Mouse (Mus musculus): Measurements from ENCODE around the gene Syne2. TPM values are rescaled to one million over a fixed set of nuclear protein-coding genes. Genes with fewer than 3 reads are reported as not detected.
A peak's percentile ranks its signal among the peaks of the same experiment; 100 is the strongest.
"Not testable (repeated sequence)": the region's sequence is repeated elsewhere in the genome, so short reads cannot be mapped to it uniquely, and the experiment has no call there.

Gene Syne2
- polyA plus RNA-seq, 1 experiment from 2014 or later = 42.6 TPM

DNA sequence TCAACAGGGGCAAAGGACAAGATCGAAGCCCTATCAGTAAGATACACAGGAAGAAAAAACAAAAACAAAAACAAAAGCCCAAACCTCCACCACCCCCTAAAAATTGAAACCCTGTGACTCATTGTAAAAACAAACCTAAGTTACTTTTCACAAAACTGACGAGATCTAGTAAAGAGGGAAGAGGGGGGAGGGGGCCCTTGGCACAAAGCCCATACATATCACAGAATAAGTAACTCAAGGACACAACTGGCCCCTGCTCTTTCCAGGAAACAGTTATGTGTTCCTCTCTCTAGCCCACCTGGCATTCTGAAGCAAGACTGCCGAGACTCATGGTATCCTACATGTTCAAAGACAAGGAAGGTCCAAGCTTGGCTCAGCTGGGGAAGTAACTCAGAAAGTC is 310.4 kb downstream of the Syne2 start:
- Histone ChIP-seq H3K9me3 (ENCODE audit: control insufficient read depth, low read length) (no peaks in the 10 kb centered on the region), H3K4me1 (ENCODE audit: control insufficient read depth, insufficient read depth, low read depth, low read length) (no peaks in the 10 kb centered on the region), H3K4me3 (ENCODE audit: low read length) (no peak overlapping the region), H3K36me3 (ENCODE audit: control insufficient read depth, insufficient read depth, low read length) (no peaks in the 10 kb centered on the region), H3K27ac (ENCODE audit: low read depth, low read length) (no peak overlapping the region), H3K9ac (ENCODE audit: low read depth, low read length) (no peak overlapping the region), H3K4me2 (ENCODE audit: low read length) (no peak overlapping the region), H3K27me3 (replicated peaks; ENCODE audit: control insufficient read depth, insufficient read depth, low read length) (no peaks in the 10 kb centered on the region)
- WGBS = 77% methylated on average over 3 of the region's 3 CpGs
- ATAC-seq = no peak

DNA sequence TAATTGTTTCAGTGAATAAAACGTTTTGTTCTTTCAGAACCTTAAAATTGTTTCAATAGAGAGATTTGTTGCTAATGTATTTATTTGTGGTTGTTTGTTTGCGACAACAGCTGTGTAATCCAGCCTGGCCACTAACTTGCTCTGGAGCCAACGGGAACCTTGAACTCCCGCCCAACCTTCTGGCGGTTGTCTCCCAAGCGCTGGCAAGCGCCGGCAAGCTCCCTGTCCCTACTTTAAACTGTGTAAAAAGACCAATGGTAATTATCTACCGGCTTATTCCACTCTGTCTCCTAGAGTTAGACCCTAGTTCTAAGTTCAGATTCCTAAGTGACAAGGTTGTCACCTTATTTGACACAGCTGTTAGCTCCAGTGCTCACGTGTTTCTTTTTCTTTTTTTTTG is 310.9 kb downstream of the Syne2 start:
- H3K4me2 ChIP-seq (ENCODE audit: low read length) = no peak overlapping the region
- no peak overlapping the region for H3K9ac ChIP-seq (ENCODE audit: low read depth, low read length)
- no peak for ATAC-seq
- H3K4me3 ChIP-seq (ENCODE audit: low read length) = no peak overlapping the region
- H3K27ac ChIP-seq (ENCODE audit: low read depth, low read length) = no peak overlapping the region
- H3K9me3 ChIP-seq (ENCODE audit: control insufficient read depth, low read length) = no peaks in the 10 kb centered on the region
- H3K27me3 ChIP-seq (replicated peaks; ENCODE audit: control insufficient read depth, insufficient read depth, low read length) = no peaks in the 10 kb centered on the region
- no peaks in the 10 kb centered on the region for H3K4me1 ChIP-seq (ENCODE audit: control insufficient read depth, insufficient read depth, low read depth, low read length)
- WGBS = 86% methylated on average over 10 of the region's 10 CpGs
- H3K36me3 ChIP-seq (ENCODE audit: control insufficient read depth, insufficient read depth, low read length) = no peaks in the 10 kb centered on the region

DNA sequence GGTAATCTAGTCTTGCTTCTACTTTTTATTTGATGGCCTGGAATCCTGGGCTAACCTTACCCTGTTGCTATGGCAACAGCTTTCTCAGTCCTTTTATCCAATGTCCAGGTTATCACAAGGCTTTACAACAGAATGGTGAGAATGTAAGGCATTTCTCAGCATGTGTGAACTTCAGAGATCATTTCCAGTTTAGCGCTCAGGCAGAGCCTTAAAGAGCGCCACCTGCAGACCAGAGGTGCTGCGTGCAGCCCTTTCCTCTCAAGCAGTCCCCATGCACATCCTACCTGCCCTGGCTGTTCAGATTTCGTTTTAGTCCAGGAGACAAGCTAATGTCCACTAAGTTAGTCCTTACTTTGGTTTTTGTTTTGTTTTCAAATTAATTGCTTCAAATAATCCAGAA is 312.3 kb downstream of the Syne2 start:
- H3K4me2 ChIP-seq (ENCODE audit: low read length) = no peak overlapping the region
- WGBS = 33% methylated on average over 4 of the region's 4 CpGs
- ATAC-seq = no peak
- H3K9me3 ChIP-seq (ENCODE audit: control insufficient read depth, low read length) = no peaks in the 10 kb centered on the region
- H3K4me1 ChIP-seq (ENCODE audit: control insufficient read depth, insufficient read depth, low read depth, low read length) = no peaks in the 10 kb centered on the region
- no peak overlapping the region for H3K4me3 ChIP-seq (ENCODE audit: low read length)
- H3K27me3 ChIP-seq (replicated peaks; ENCODE audit: control insufficient read depth, insufficient read depth, low read length) = no peaks in the 10 kb centered on the region
- H3K9ac ChIP-seq (ENCODE audit: low read depth, low read length) = no peak overlapping the region
- H3K36me3 ChIP-seq (ENCODE audit: control insufficient read depth, insufficient read depth, low read length) = no peaks in the 10 kb centered on the region
- H3K27ac ChIP-seq (ENCODE audit: low read depth, low read length) = no peak overlapping the region

DNA sequence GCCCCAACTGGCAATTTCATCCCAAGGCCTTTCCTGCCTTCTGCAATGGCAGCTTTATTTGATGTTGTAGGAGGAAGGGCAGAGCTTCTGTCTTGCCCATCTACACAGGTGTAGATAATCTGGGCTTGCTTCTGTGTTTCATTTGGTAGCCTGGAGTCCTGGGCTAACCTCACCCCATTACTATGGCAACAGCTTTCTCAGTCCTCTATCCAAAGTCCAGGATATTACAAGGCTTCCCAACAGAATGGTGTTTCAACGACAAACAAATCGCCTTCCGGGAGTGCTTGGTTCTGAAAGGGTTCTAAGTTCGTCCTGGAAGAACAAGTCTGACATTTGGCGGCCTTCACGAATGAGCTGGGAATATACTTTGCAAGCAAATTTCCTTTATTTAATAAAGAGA is 313.0 kb downstream of the Syne2 start:
- ATAC-seq = no peak
- 87% methylated on average over 6 of the region's 6 CpGs for WGBS

DNA sequence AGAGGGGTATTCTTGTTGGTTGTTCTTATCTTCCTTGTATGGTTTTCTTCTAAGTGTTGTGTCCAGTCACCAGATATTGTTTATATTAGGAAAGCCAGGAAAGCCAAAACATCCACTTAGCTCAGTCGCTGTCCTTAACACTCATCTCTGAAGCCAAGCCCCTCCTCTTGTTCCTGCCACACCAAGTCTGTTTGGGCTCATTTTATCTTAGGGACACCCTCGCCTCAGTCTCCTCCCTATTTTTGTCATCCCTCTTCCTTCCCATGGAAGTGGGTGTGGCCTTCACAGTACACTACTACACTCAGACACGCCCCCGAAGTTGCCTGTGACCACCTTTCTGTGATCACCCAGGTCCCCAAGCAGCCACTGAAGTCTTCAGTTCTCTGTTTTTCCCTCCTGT is 314.7 kb downstream of the Syne2 start:
- Histone ChIP-seq H3K36me3 (ENCODE audit: control insufficient read depth, insufficient read depth, low read length) (no peaks in the 10 kb centered on the region), H3K9me3 (ENCODE audit: control insufficient read depth, low read length) (no peaks in the 10 kb centered on the region), H3K4me3 (ENCODE audit: low read length) (no peak overlapping the region), H3K27me3 (replicated peaks; ENCODE audit: control insufficient read depth, insufficient read depth, low read length) (no peaks in the 10 kb centered on the region), H3K27ac (ENCODE audit: low read depth, low read length) (no peak overlapping the region), H3K9ac (ENCODE audit: low read depth, low read length) (no peak overlapping the region), H3K4me1 (ENCODE audit: control insufficient read depth, insufficient read depth, low read depth, low read length) (no peaks in the 10 kb centered on the region), H3K4me2 (ENCODE audit: low read length) (no peak overlapping the region)
- ATAC-seq = no peak
- WGBS = 83% methylated on average over 4 of the region's 4 CpGs

More for the DNA sequence above, 313.0 kb downstream of the Syne2 start:
- Histone ChIP-seq H3K36me3 (ENCODE audit: control insufficient read depth, insufficient read depth, low read length) (no peaks in the 10 kb centered on the region), H3K4me1 (ENCODE audit: control insufficient read depth, insufficient read depth, low read depth, low read length) (no peaks in the 10 kb centered on the region), H3K27ac (ENCODE audit: low read depth, low read length) (no peak overlapping the region), H3K9me3 (ENCODE audit: control insufficient read depth, low read length) (no peaks in the 10 kb centered on the region), H3K9ac (ENCODE audit: low read depth, low read length) (no peak overlapping the region), H3K4me3 (ENCODE audit: low read length) (no peak overlapping the region), H3K4me2 (ENCODE audit: low read length) (no peak overlapping the region), H3K27me3 (replicated peaks; ENCODE audit: control insufficient read depth, insufficient read depth, low read length) (no peaks in the 10 kb centered on the region)

DNA sequence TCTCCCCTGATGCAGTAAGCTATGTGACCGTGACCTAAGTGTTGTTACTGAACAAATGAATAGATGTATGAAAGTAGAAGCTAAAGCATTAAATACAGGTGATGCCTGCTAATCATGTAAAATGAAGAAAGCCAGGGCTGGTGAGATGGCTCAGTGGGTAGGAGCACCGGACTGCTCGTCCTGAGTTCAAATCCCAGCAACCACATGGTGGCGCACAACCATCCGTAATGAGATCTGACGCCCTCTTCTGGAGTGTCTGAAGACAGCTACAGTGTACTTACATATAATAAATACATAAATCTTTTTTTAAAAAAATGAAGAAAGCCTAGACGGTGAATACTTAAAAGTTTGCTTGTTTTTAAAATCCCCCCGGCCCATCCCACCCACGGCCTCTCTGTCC is 315.1 kb downstream of the Syne2 start:
- H3K4me3 ChIP-seq (ENCODE audit: low read length); H3K27me3 ChIP-seq (replicated peaks; ENCODE audit: control insufficient read depth, insufficient read depth, low read length); H3K36me3 ChIP-seq (ENCODE audit: control insufficient read depth, insufficient read depth, low read length); H3K9ac ChIP-seq (ENCODE audit: low read depth, low read length); H3K4me2 ChIP-seq (ENCODE audit: low read length); H3K9me3 ChIP-seq (ENCODE audit: control insufficient read depth, low read length); ATAC-seq; H3K27ac ChIP-seq (ENCODE audit: low read depth, low read length); H3K4me1 ChIP-seq (ENCODE audit: control insufficient read depth, insufficient read depth, low read depth, low read length): not testable (repeated sequence)
- 87% methylated on average over 9 of the region's 9 CpGs for WGBS

DNA sequence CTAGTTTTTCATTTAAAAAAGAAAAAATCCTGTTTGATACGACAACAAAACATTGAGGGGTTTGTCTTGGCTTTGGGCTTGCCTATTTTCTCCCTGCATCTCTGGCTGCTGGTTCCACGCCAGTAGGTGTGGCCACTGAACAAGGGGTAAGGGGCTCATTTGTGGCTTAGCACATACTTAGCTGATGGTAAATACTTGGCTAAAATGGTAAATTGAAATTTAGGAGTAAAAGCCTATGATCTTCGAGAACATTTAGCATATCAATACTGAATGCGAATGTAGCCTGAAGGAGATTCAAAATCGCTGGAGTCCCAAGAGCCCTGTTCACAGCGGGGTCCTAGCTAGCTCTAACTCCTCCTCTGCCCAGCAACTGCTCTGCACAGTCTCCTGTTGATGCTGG is 318.8 kb downstream of the Syne2 start:
- ATAC-seq = no peak
- Histone ChIP-seq H3K9ac (ENCODE audit: low read depth, low read length) (no peak overlapping the region), H3K36me3 (ENCODE audit: control insufficient read depth, insufficient read depth, low read length) (no peaks in the 10 kb centered on the region), H3K27me3 (replicated peaks; ENCODE audit: control insufficient read depth, insufficient read depth, low read length) (no peaks in the 10 kb centered on the region), H3K4me3 (ENCODE audit: low read length) (no peak overlapping the region), H3K4me1 (ENCODE audit: control insufficient read depth, insufficient read depth, low read depth, low read length) (no peaks in the 10 kb centered on the region), H3K27ac (ENCODE audit: low read depth, low read length) (no peak overlapping the region), H3K4me2 (ENCODE audit: low read length) (no peak overlapping the region), H3K9me3 (ENCODE audit: control insufficient read depth, low read length) (no peaks in the 10 kb centered on the region)
- WGBS = 29% methylated on average over 6 of the region's 6 CpGs

DNA sequence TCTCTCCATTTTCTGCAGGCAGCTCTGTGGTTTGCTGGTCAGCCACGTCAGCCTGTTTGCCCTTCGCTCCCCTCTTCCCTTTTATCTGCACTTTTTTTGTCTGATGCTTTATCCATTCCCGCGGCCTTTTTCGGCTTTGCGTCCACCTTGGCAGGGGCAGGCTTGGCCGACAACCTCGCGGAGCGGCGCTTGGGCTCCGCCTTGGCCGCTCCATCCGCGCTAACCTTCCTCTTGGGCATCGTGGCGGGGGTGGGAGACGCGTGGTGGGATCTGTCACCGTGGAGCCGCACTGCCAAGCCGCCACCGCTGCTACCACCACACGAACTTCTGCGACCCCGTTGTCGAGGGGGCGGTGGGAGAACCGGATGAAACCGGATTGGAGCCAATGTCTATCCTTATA is 334.5 kb downstream of the Syne2 start:
- H3K9me3 ChIP-seq (ENCODE audit: control insufficient read depth, low read length); ATAC-seq; H3K27me3 ChIP-seq (replicated peaks; ENCODE audit: control insufficient read depth, insufficient read depth, low read length); H3K36me3 ChIP-seq (ENCODE audit: control insufficient read depth, insufficient read depth, low read length); H3K4me1 ChIP-seq (ENCODE audit: control insufficient read depth, insufficient read depth, low read depth, low read length); H3K27ac ChIP-seq (ENCODE audit: low read depth, low read length): not testable (repeated sequence)
- peak overlapping the region; percentile 39 for H3K4me3 ChIP-seq (ENCODE audit: low read length)
- peak overlapping the region; percentile 55 for H3K9ac ChIP-seq (ENCODE audit: low read depth, low read length)
- 9% methylated on average over 30 of the region's 30 CpGs for WGBS
- peak overlapping the region; percentile 64 for H3K4me2 ChIP-seq (ENCODE audit: low read length)
